Mouse (Mus musculus): Measurements from ENCODE around the gene S100a3.

S100a3 gene

GRCm38 (mm10) chr3:90595556-90595955 is 35.2 kb downstream of the S100a3 start:
- in situ Hi-C loops (cut with MboI; ENCODE audit: low pct_unique_long_range_greater_than_20kb in 1 of 2, low sequenced_read_pairs in 2 of 2, unreplicated experiment in 1 of 2) = no loop called here

DNA sequence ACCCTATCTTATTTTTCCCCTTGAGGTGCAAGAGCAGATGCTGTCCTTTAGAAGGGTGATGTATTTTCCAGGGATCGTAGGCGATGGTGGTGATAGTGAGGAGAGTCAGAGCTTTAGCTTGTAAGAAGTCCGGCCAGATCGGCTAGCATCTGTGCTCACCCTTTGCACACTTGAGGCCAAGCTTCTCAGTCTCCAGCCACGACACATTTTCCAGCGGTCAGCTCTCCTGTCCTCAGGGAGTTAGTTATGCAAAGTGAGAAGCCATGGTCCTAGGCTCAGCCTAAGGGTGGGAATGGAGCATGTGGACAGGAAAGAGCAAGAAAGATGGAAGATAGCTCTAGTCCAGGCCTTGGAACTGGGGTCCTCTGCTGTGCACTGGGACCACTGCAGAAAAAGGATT is 36.4 kb downstream of the S100a3 start:
- in situ Hi-C loops (cut with MboI; ENCODE audit: low pct_unique_long_range_greater_than_20kb in 1 of 2, low sequenced_read_pairs in 2 of 2, unreplicated experiment in 1 of 2) = no loop called here

GRCm38 (mm10) chr3:90597736-90598135 is 37.4 kb downstream of the S100a3 start:
- in situ Hi-C loops (cut with MboI; ENCODE audit: low pct_unique_long_range_greater_than_20kb in 1 of 2, low sequenced_read_pairs in 2 of 2, unreplicated experiment in 1 of 2) = no loop called here

DNA sequence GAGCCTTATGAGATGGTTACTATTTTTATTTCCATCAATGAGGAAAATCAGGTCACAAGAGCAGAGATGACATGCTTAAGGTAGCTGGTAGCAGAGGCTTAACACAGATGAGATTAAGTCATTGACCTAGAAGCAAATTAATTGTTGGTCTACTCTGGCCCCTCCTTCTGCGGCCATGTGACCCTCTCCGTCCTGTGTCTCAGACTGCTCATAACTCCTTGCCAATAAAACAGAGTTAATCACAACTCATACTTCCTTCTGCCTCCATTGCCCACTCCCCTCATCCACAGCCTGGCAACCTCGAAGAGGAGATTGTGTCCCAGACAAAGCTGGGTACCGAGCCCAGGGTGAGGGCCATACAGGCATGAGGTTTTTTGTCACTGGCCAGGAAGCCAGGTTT is 37.8 kb downstream of the S100a3 start:
- in situ Hi-C loops (cut with MboI; ENCODE audit: low pct_unique_long_range_greater_than_20kb in 1 of 2, low sequenced_read_pairs in 2 of 2, unreplicated experiment in 1 of 2) = no loop called here

DNA sequence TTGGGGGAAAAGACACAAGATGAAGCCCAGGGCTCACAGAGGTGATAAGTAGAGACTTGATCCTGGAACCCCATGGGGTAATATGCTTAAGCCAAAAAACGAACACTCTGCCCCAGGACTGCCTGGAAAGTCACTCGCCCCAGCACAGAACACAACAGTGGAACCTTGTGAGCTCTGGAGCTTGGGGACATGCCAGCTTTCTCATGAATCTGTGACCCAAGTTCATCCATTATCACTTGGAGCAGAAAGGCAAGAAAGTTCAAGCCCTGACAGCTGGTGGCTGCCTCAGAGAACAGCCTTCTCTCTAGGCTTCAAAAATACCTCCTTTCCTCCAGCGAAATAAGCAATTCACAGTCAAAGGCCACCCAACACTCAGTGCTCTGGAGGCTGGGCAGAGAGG is 39.0 kb downstream of the S100a3 start:
- in situ Hi-C loops (cut with MboI; ENCODE audit: low pct_unique_long_range_greater_than_20kb in 1 of 2, low sequenced_read_pairs in 2 of 2, unreplicated experiment in 1 of 2) = no loop called here

GRCm38 (mm10) chr3:90600036-90600435 is 39.7 kb downstream of the S100a3 start:
- in situ Hi-C loops (cut with MboI; ENCODE audit: low pct_unique_long_range_greater_than_20kb in 1 of 2, low sequenced_read_pairs in 2 of 2, unreplicated experiment in 1 of 2) = no loop called here

DNA sequence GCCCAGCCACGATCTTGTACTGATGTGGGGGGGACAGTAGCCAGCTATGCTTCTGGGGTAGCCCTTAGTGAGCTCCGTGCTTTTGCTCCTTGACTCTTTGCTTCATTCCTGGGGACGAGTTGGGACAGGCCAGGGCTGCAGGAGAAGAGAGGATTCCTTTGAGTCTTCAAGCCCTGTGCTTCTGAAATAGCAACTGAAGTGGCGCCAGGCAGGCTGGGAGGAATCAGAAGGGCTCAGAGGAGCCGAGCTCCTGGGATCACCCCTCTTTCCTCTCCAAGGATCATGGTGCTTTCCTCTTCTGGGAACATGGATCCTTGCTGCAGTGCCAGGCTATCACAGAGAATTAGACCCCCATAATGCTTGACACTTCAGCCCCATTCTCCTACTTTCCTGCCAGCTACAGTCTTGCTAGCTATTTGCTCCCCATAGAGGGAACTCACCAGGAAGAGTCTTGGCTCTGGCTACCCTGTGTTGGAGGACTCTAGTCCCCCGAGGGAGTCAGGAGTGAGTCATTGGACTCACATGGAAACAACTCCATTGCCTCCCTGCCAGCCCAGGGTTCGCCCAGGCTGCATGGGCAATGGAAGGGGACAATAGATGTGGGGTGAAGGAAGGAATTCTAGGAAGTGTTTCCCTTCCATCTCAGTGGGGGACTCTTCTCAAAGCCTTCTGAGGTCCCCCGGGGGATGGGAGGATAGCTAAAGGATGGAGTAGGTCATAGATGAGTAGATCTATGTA is 40.2 kb downstream of the S100a3 start:
- in situ Hi-C loops (cut with MboI; ENCODE audit: low pct_unique_long_range_greater_than_20kb in 1 of 2, low sequenced_read_pairs in 2 of 2, unreplicated experiment in 1 of 2) = no loop called here

DNA sequence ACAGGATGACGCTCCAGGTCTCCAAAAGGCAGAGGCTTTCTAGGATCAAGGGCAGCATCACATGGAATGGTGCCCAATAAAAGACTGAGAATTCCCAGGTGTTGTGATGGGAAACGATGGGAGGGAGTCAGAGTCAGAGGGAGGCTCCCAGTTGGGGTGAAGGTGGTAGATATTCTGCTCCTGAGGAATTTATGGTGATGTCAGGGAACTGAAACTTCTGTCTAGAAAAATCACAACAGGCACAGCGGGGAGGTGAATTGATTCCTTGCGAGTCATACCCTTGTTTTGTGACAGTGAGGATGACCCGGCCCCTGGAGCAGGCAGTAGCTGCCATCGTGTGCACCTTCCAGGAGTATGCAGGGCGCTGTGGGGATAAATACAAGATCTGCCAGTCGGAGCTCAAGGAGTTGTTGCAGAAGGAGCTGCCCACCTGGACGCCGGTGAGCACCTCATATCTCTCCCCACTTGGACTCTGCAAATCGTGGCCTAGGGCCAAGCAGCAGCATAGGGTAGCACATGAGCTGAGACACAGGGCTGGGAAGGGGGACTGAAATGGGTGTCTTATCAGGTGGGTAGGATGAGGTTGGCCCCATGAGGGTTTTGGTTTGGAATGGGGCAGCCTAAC is 41.2 kb downstream of the S100a3 start, which contains the start of gene Gm42674:
Gene Gm42674 (plus strand): TSS at position 419 of the 625 bp plus-strand sequence.
- in situ Hi-C loops (cut with MboI; ENCODE audit: low pct_unique_long_range_greater_than_20kb in 1 of 2, low sequenced_read_pairs in 2 of 2, unreplicated experiment in 1 of 2) = no loop called here

GRCm38 (mm10) chr3:90603623-90604022 is 43.2 kb downstream of the S100a3 start, which contains the start of gene S100a4:
Gene S100a4 (plus strand): TSS chr3:90603771.
- in situ Hi-C loops (cut with MboI; ENCODE audit: low pct_unique_long_range_greater_than_20kb in 1 of 2, low sequenced_read_pairs in 2 of 2, unreplicated experiment in 1 of 2) = no loop called here

- in situ Hi-C loops (cut with MboI; ENCODE audit: low pct_unique_long_range_greater_than_20kb in 1 of 2, low sequenced_read_pairs in 2 of 2, unreplicated experiment in 1 of 2) = no loop called here
Measured at GRCm38 (mm10) chr3:90604416-90604815, 44.0 kb downstream of the S100a3 start.

DNA sequence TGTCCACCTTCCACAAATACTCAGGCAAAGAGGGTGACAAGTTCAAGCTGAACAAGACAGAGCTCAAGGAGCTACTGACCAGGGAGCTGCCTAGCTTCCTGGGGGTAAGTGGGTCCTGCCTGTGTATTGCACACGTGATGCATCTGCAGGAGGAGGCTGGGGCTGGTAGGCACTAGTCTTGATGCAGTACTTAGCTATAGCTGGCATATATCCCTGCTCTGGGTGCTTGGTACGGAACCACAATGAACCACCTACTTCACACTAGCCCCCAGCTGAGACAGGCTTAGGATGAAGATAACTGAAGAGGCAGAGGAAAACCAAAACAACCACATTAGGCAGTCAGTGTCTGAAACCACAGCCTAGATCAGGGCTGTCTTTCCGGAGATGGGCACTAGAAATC is 44.7 kb downstream of the S100a3 start:
- in situ Hi-C loops (cut with MboI; ENCODE audit: low pct_unique_long_range_greater_than_20kb in 1 of 2, low sequenced_read_pairs in 2 of 2, unreplicated experiment in 1 of 2) = no loop called here

DNA sequence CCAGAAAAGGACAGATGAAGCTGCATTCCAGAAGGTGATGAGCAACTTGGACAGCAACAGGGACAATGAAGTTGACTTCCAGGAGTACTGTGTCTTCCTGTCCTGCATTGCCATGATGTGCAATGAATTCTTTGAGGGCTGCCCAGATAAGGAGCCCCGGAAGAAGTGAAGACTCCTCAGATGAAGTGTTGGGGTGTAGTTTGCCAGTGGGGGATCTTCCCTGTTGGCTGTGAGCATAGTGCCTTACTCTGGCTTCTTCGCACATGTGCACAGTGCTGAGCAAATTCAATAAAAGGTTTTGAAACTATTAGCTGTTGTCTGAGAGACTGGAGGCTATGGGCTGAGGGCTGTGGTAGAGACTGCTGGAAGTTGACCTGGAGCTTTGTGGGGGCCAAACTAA is 45.4 kb downstream of the S100a3 start:
- in situ Hi-C loops (cut with MboI; ENCODE audit: low pct_unique_long_range_greater_than_20kb in 1 of 2, low sequenced_read_pairs in 2 of 2, unreplicated experiment in 1 of 2) = no loop called here

GRCm38 (mm10) chr3:90606185-90606584 is 45.8 kb downstream of the S100a3 start:
- in situ Hi-C loops (cut with MboI; ENCODE audit: low pct_unique_long_range_greater_than_20kb in 1 of 2, low sequenced_read_pairs in 2 of 2, unreplicated experiment in 1 of 2) = no loop called here

DNA sequence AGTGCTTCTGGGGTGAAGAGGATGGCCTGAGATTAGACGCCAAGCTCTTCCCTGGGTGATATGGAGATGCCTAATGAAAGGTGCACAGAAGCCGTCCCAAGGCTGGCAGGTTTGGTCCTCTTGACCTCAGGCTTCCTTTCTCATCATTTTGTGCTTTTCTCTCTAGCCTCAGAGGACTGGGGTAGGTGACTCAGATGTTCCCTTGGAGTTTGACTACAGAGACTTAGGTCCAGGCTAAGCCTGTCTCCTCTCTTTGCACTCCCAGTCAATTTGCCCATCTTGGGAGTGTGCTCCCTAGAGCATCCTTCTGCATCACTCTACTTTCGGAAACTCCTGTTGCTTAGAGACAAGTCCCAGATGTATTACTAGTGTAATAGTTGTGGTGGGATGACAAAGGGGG is 47.0 kb downstream of the S100a3 start:
- in situ Hi-C loops (cut with MboI; ENCODE audit: low pct_unique_long_range_greater_than_20kb in 1 of 2, low sequenced_read_pairs in 2 of 2, unreplicated experiment in 1 of 2) = no loop called here

DNA sequence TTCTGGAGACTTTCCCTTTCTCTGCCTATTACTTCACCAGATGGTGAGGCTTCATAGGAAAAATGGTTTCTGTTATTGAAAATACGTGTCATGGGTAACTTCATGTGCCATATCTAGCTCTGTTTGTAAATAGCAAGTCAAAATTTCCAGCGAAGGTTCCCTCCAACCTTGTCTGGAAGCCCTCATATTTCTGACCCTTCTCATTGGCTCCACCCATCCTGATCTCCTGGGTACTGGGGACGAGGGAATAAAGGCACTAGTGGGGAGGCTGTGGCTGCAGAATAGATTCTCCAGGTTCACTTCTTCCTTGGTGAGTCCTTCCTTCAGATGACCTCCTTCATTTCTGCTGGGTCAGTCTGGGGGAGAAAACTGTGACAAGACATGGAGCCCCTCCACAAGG is 47.8 kb downstream of the S100a3 start, which contains the start of gene S100a5:
Gene S100a5 (plus strand): TSS at position 301 of the 400 bp plus-strand sequence.
- in situ Hi-C loops (cut with MboI; ENCODE audit: low pct_unique_long_range_greater_than_20kb in 1 of 2, low sequenced_read_pairs in 2 of 2, unreplicated experiment in 1 of 2) = no loop called here

GRCm38 (mm10) chr3:90609102-90609501 is 48.7 kb downstream of the S100a3 start:
- in situ Hi-C loops (cut with MboI; ENCODE audit: low pct_unique_long_range_greater_than_20kb in 1 of 2, low sequenced_read_pairs in 2 of 2, unreplicated experiment in 1 of 2) = no loop called here

DNA sequence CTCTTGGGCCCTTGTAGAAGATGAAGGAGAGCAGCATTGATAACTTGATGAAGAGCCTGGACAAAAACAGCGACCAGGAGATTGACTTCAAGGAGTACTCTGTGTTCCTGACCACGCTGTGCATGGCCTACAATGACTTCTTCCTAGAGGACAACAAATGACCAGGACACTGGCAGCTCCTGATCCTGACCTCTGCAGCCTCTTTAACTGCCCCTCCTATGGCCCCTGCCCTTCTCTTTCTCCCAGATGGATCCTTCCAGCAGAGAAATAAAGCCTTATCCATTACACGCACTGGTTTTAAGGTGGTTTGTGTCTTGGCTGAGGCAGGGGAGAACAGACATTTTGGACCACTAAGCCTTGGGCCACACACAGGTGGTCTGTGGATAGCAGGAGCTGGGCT is 51.1 kb downstream of the S100a3 start:
- in situ Hi-C loops (cut with MboI; ENCODE audit: low pct_unique_long_range_greater_than_20kb in 1 of 2, low sequenced_read_pairs in 2 of 2, unreplicated experiment in 1 of 2) = no loop called here

DNA sequence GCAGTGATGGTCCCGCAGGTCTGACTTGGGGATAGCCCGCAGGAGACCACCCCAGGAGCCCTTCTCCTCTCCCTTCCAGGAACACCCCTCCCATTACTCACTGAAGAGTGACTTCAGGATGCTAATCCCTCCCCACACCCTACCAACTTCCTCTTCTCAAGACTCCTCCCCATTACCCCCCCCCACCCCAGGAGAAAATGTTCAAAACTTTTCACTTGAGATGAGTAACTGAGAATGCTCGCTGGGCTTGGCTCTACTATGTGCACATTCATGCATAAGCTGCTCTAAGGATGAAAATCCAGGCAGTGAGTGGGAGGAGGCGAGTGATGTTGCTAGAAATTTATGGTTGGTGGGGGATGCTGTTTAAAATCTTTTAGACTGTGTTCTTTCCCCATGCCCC is 51.7 kb downstream of the S100a3 start:
- in situ Hi-C loops (cut with MboI; ENCODE audit: low pct_unique_long_range_greater_than_20kb in 1 of 2, low sequenced_read_pairs in 2 of 2, unreplicated experiment in 1 of 2) = no loop called here

DNA sequence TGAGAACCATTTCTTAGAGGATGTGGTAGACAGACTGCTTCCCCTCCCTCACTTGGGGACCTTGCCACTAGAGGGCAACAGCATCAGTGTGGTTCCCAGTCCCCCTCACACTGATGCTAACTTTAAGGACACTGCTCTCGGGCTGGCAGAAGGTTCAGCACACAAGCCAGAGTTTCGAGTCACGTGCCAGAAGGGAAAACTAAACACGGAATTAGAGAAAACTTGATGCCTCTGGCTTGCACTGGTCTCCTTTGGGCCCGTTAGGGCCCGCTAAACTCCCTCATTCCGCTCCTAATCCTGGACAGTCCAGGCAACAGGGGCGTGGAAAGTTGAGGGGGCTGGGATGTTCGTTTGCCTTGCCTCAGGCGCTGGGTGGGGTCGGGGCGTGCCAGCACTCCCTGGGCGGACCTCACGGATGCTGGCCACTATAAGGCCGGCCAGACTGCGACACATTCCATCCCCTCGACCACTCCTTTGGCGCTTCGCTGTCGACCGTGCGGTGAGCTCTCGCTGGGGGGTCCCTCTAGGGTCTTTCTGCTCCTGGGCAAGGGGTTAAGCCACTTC is 52.4 kb downstream of the S100a3 start, which contains the start of gene S100a6:
Gene S100a6 (plus strand): TSS at position 155 of the 564 bp plus-strand sequence.
- in situ Hi-C loops (cut with MboI; ENCODE audit: low pct_unique_long_range_greater_than_20kb in 1 of 2, low sequenced_read_pairs in 2 of 2, unreplicated experiment in 1 of 2) = no loop called here

All from mouse embryonic stem cell (cell line).